Comparison of ENCODE assay signal across 8 mouse cellular contexts in genomic region chr6:122297279-122298222, GRCm38 (mm10). TPM values are rescaled to one million over a fixed set of nuclear protein-coding genes. Genes with fewer than 3 reads are reported as not detected.
A peak's percentile ranks its signal among the peaks of the same experiment; 100 is the strongest.
DNase-seq lines count a peak whose midpoint lies in the region; ATAC-seq lines count a peak whose summit lies in the region.

No protein-coding gene starts in this region.

- H3K4me3 ChIP-seq in embryonic facial prominence, embryonic 11.5 days (ENCODE audit: low read depth, low read length), result peak overlapping the region; percentile 41
- H3K4me3 ChIP-seq in hindbrain, embryonic 12.5 days, result peak overlapping the region; percentile 46
- peak overlapping the region; percentile 46 for H3K4me3 ChIP-seq in liver, embryonic 15.5 days (replicated peaks)

- H3K27me3 ChIP-seq in embryonic facial prominence, embryonic 11.5 days (ENCODE audit: control insufficient read depth, insufficient read depth, low read length), result no peaks in the 10 kb centered on the region
- no peaks in the 10 kb centered on the region for H3K27me3 ChIP-seq in hindbrain, embryonic 12.5 days
- no peaks in the 10 kb centered on the region; the same call in 1 of the 2 replicates for H3K27me3 ChIP-seq in liver, embryonic 15.5 days

- H3K36me3 ChIP-seq in embryonic facial prominence, embryonic 11.5 days (replicated peaks; ENCODE audit: control insufficient read depth, insufficient read depth, low read depth, low read length), result no peaks in the 10 kb centered on the region
- H3K36me3 ChIP-seq in hindbrain, embryonic 12.5 days, result no peaks in the 10 kb centered on the region
- no peaks in the 10 kb centered on the region for H3K36me3 ChIP-seq in liver, embryonic 15.5 days (replicated peaks)

- no peak for DNase-seq in frontal cortex, postnatal 14 days (ENCODE audit: low spot score in 2 of 2)
- DNase-seq in embryonic facial prominence, embryonic 11.5 days (ENCODE audit: low spot score), result peak; percentile 66
- peak; percentile 6 for DNase-seq in retina, postnatal 7 days (ENCODE audit: low read depth, low spot score)
- DNase-seq in gastrocnemius, postnatal 10 days, result no peak

- peak; percentile 94 for ATAC-seq in frontal cortex, adult (ENCODE audit: low TSS enrichment)
- peak; percentile 36 for ATAC-seq in CD4-positive, CD25-positive, alpha-beta regulatory T cell, adult 4 months
- peak; percentile 73 for ATAC-seq in embryonic facial prominence, embryonic 11.5 days (replicated peaks; ENCODE audit: insufficient number of reproducible peaks, low FRiP score, low TSS enrichment, low read depth)
- peak; percentile 85 for ATAC-seq in hindbrain, embryonic 12.5 days (ENCODE audit: low FRiP score)
- ATAC-seq in liver, embryonic 15.5 days (ENCODE audit: insufficient read depth), result no peak

- peak overlapping the region; percentile 70 for H3K9ac ChIP-seq in embryonic facial prominence, embryonic 11.5 days (replicated peaks; ENCODE audit: low read length)
- H3K9ac ChIP-seq in hindbrain, embryonic 12.5 days, result peak overlapping the region; percentile 71
- H3K9ac ChIP-seq in liver, embryonic 15.5 days, result peak overlapping the region; percentile 21; the same call in 1 of the 2 replicates

- 4% methylated on average over 25 of the region's 25 CpGs for WGBS in embryonic facial prominence, embryonic 11.5 days
- 7% methylated on average over 25 of the region's 25 CpGs for WGBS in hindbrain, embryonic 12.5 days
- WGBS in liver, embryonic 15.5 days (ENCODE audit: insufficient replicate concordance), result 9% methylated on average over 25 of the region's 25 CpGs

- no peaks in the 10 kb centered on the region for H3K9me3 ChIP-seq in embryonic facial prominence, embryonic 11.5 days (replicated peaks; ENCODE audit: control insufficient read depth, low read length)
- H3K9me3 ChIP-seq in hindbrain, embryonic 12.5 days (replicated peaks), result no peaks in the 10 kb centered on the region
- no peaks in the 10 kb centered on the region for H3K9me3 ChIP-seq in liver, embryonic 15.5 days (replicated peaks)

- no peaks in the 10 kb centered on the region; the same call in 1 of the 2 replicates for H3K4me1 ChIP-seq in embryonic facial prominence, embryonic 11.5 days (ENCODE audit: control insufficient read depth, insufficient read depth, low read length)
- peaks cover 5% of the 10 kb centered on the region; the same call in 1 of the 2 replicates for H3K4me1 ChIP-seq in hindbrain, embryonic 12.5 days
- peaks cover 11% of the 10 kb centered on the region; the same call in 1 of the 2 replicates for H3K4me1 ChIP-seq in liver, embryonic 15.5 days (replicated peaks)

- peak overlapping the region; percentile 59 for H3K4me2 ChIP-seq in embryonic facial prominence, embryonic 11.5 days (ENCODE audit: low read depth, low read length)
- H3K4me2 ChIP-seq in hindbrain, embryonic 12.5 days (replicated peaks), result peak overlapping the region; percentile 62
- H3K4me2 ChIP-seq in liver, embryonic 15.5 days, result peak overlapping the region; percentile 69

- H3K27ac ChIP-seq in embryonic facial prominence, embryonic 11.5 days (replicated peaks; ENCODE audit: low read depth, low read length), result no peak overlapping the region; the same call in 1 of the 2 replicates
- peak overlapping the region; percentile 79 for H3K27ac ChIP-seq in hindbrain, embryonic 12.5 days
- no peak overlapping the region for H3K27ac ChIP-seq in liver, embryonic 15.5 days (replicated peaks)

RNA-seq across cellular contexts. Expression of gene M6pr, which starts 11.0 kb away (rescaled TPM):
- polyA plus RNA-seq in CD4-positive, CD25-positive, alpha-beta regulatory T cell, adult 4 months (2017; shearing (Covaris generic)), result 100 to 1,000 TPM; 255 to 333 TPM
- 85.0 and 85.6 TPM in 2 replicates for polyA plus RNA-seq in embryonic facial prominence, embryonic 11.5 days (2014; fragmentation: Nextera tagmentation; extraction: Ambion mirVana)
- 68.7 and 70.4 TPM in 2 replicates for polyA plus RNA-seq in hindbrain, embryonic 12.5 days (2016; fragmentation: Nextera tagmentation; extraction: Ambion mirVana)
- polyA plus RNA-seq in liver, embryonic 15.5 days (2015; fragmentation: Nextera tagmentation; extraction: Ambion mirVana), result 85.3 and 87.6 TPM in 2 replicates
- 10 to 100 TPM; 32.1 to 35.6 TPM for total RNA-seq in gastrocnemius, postnatal 10 days (2021)

RNA-seq across cellular contexts. Expression of gene Klrg1, which starts 14.9 kb away (rescaled TPM):
- 100 to 1,000 TPM; 111 to 138 TPM for polyA plus RNA-seq in CD4-positive, CD25-positive, alpha-beta regulatory T cell, adult 4 months (2017; shearing (Covaris generic))
- not detected in 2 replicates for polyA plus RNA-seq in embryonic facial prominence, embryonic 11.5 days (2014; fragmentation: Nextera tagmentation; extraction: Ambion mirVana)
- 0.14 and 0.33 TPM in 2 replicates for polyA plus RNA-seq in hindbrain, embryonic 12.5 days (2016; fragmentation: Nextera tagmentation; extraction: Ambion mirVana)
- polyA plus RNA-seq in liver, embryonic 15.5 days (2015; fragmentation: Nextera tagmentation; extraction: Ambion mirVana), result not detected in 2 replicates
- not detected for total RNA-seq in gastrocnemius, postnatal 10 days (2021)

RNA-seq across cellular contexts. Expression of gene Phc1, which starts 42.8 kb away (rescaled TPM):
- 1 to 10 TPM; 5.6 to 7.1 TPM for polyA plus RNA-seq in CD4-positive, CD25-positive, alpha-beta regulatory T cell, adult 4 months (2017; shearing (Covaris generic))
- 29.1 and 29.6 TPM in 2 replicates for polyA plus RNA-seq in embryonic facial prominence, embryonic 11.5 days (2014; fragmentation: Nextera tagmentation; extraction: Ambion mirVana)
- 34.9 and 40.5 TPM in 2 replicates for polyA plus RNA-seq in hindbrain, embryonic 12.5 days (2016; fragmentation: Nextera tagmentation; extraction: Ambion mirVana)
- polyA plus RNA-seq in liver, embryonic 15.5 days (2015; fragmentation: Nextera tagmentation; extraction: Ambion mirVana), result 1.3 TPM in 2 replicates
- 10 to 100 TPM; 13.1 to 13.8 TPM for total RNA-seq in gastrocnemius, postnatal 10 days (2021)

Comparison
In these comparisons a context has a peak if more than half of its experiments do, and no peak if none do; other contexts are left out.
1. DNase-seq: peak in embryonic facial prominence, embryonic 11.5 days (single experiment) and retina, postnatal 7 days (single experiment); none in frontal cortex, postnatal 14 days (0 of 2) and gastrocnemius, postnatal 10 days (single experiment).
2. H3K9ac ChIP-seq: peak in every context shown above with its lines; median percentile 71 in hindbrain, embryonic 12.5 days; 70 in embryonic facial prominence, embryonic 11.5 days; 21 in liver, embryonic 15.5 days.
3. RNA of gene Klrg1, which starts 14.9 kb away (polyA plus RNA-seq): 111 to 138 TPM in CD4-positive, CD25-positive, alpha-beta regulatory T cell, adult 4 months; 0.14 to 0.33 TPM in hindbrain, embryonic 12.5 days, not detected in embryonic facial prominence, embryonic 11.5 days and not detected in liver, embryonic 15.5 days; every median in the first group is over 10 times any median in the second.
4. Peak in every context shown above with its lines, with median percentiles within 50 percentile points of each other: H3K4me2 ChIP-seq and H3K4me3 ChIP-seq.